Mouse (Mus musculus) thymus, postnatal 0 days (tissue): ENCODE results near the gene Aprt. TPM values are rescaled to one million over a fixed set of nuclear protein-coding genes. Genes with fewer than 3 reads are reported as not detected.
"Not testable (repeated sequence)": the region's sequence is repeated elsewhere in the genome, so short reads cannot be mapped to it uniquely, and the experiment has no call there.

Experiments
- DNase-seq: peaks from one replicate; pipeline ENCODE4 v3.0.0-alpha.2; 2015; ENCODE audit warnings: low spot score
- polyA plus RNA-seq: library from polyadenylated mRNA; unstranded; fragments of >200 nt; fragmentation: Nextera tagmentation; extraction: Ambion mirVana; gene quantifications from 2 replicates; pipeline ENCODE4 v1.2.1, GENCODE M21; 2015

Aprt gene
- polyA plus RNA-seq, 1 experiment from 2014 or later: 173 TPM

DNA sequence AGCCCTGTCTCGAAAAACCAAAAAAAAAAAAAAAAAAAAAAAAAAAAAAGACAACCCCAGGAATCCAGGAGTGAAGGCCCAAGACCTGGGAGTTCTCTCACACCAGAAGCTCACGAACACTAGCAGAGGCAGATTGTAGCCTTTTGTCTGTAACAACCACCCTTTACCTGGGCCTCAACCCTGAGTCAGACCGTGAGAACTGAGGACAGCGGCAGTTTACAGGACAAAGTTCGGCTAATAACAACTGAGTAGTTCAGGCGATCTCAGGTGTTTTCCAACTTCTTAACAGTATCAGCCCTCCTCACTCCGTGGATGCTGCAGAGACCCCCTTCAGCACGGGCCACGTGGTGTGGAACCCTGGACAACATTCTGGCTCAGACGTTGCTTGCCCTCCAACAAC lies 10.0 kb upstream of the Aprt start:
- DNase-seq: no peak

DNA sequence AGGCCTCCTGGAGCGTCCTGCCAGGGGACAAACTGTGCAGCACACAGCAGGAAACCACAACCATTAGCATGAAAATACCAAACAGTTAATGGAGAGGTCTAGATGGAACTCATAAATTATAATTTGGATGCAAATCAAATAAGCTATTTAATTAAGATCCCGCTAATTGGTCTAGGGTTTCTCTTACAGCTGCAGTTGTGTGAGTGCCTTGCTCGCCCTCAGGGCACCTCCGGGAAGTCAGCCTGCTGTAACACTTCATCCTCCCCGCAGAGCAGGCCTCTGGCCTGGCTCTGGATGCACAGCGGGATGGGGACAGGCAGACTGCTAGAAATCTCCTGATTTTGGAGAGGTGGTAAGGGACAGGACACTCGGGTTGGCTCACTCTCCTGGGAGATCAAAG lies 9.5 kb upstream of the Aprt start:
- DNase-seq: no peak

GRCm38 (mm10) chr8:122585411-122585891 lies 8.7 kb upstream of the Aprt start:
- DNase-seq: no peak

DNA sequence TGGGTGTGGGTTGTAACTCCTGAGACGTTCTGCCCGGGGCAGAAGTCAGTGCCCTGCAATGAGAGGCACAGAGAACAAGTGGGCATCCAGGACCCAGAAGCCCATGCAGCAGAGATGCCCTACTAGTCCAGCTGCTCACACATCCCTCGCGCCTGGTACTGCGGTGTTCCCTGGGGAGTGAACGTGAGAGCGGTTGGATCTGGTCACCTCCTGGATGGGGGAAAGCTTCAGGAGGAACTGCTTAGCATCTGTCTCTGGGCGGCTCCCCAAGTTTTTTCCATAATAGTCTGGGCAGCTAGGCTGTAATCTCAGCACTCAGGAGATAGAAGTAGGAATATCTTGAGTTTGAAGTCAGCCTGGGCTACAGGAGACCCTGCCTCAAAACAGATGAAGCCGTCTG lies 8.3 kb upstream of the Aprt start:
- no peak for DNase-seq

- DNase-seq: no peak
Measured at GRCm38 (mm10) chr8:122580926-122581325, 4.2 kb upstream of the Aprt start.

DNA sequence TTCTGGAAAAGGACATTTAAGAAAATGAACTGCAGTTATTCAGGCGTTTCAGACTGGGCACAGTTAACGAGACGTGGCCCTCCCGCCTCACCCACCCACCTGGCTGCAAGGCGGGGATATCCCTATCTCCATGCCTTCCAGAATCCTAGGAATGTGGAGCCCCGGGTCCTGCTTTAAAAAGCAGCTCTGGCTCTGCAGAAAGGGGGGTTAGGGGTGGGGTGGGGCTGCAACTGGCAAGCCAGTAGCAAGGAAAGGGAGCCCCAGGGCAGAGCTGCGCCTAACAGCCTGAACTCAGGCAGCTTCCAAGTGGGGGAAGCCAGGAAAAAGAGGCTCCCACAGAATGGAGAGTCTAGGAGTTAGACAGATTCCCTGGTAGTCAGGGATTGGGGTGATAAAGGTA lies 2.5 kb upstream of the Aprt start:
- DNase-seq: no peak

DNA sequence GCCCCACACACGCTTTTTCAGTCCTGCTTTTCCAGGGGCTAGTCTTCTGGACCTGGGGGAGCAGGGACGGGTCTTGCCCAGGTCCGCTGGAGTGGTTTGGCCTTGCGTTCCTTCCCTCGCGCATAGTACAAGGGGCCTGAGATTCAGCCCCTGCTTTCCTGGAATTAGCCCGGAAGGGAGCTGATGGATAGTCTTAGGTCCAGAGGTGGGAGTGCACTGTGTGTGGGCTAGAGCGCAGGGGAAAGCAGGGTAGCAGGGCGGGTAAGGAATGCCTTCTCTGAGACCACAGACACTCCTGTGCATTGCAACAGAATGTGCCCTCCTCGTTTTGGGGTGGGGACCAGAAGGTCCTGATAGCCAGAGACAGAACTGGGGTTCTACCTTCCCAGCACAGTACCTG lies 407 bp upstream of the Aprt start:
- no peak for DNase-seq

DNA sequence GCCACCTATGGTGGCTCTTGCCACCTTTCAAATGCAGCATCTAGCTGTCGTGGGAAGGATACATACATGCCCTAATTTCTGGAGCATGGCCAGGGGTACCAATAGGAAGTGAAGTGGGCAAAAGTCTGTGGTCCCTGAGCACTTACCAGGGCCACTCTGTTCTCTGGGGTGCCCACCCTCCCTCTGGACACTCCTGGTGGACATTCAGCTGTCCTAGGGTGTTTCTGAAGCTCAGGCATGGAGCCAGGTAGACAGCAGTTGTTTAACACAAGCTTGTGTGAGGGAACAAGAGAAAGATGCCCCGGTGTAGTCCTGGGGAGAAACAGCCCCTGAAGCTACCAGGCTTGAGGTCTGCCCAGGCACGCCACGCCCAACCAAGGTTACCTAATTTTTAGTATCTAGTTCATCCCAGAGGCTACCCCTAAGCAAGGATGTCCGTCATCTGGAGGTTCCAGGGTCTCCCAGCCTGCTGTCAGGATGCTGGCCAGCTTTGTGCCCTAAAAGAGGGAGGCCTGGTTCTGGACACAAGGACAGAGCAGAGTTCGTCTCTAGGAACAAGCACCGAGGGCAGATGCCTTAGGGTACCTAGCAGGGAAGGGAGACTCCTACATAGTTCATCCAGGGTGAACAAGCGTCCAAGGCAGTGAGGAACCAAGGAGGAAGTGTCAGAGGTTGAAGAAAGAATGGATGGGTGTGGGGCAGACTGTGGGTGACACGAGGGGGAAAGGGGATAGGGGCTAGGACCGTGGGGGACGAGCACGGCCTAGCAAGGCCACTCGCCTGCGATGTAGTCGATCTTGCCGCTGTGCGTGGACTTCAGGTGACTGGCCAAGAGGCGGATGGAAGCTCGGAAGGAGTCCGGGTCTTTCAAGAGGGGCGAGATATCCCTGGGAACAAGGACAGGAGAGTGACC lies 718 bp downstream of the Aprt start:
- DNase-seq: no peak

DNA sequence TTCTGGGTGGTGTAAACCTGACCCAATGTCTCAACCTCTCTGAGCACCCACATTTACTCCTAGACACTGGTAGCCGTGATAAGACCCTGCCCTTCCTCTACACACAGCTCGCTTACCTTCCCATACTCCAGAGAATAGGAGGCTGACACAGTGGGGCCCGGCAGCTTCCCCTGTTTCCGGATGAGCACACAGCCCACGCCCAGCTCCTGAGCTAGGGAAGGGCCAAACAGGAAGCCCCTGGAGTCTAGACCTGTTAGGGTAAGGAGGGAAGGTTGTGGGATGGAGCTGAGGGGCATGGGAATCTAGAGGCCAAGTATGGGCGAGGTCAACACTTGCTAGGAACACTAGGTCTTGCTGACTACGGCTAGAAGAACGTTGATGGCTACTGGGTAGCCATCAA lies 1.4 kb downstream of the Aprt start:
- no peak for DNase-seq

GRCm38 (mm10) chr8:122574667-122575251 lies 1.9 kb downstream of the Aprt start:
- DNase-seq: no peak

DNA sequence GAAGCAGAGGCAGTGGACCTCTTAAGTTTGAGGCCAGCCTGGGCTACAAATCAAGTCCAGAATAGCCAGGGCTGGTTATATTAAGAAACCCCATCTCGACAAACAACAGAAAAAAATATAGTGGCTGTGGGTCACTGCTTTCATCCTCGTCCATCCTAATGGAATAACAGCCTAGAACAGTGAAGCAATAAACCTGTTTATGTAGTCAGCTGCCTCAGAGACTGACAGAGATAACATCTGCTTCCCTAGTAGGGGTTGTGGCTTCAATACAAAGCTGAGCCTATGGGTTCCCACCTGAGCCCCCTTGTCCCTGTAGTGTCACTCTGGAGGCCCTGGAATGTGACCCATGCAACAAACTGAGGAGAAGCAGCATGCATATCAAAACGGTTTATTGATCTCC lies 2.4 kb downstream of the Aprt start:
- no peak for DNase-seq

DNA sequence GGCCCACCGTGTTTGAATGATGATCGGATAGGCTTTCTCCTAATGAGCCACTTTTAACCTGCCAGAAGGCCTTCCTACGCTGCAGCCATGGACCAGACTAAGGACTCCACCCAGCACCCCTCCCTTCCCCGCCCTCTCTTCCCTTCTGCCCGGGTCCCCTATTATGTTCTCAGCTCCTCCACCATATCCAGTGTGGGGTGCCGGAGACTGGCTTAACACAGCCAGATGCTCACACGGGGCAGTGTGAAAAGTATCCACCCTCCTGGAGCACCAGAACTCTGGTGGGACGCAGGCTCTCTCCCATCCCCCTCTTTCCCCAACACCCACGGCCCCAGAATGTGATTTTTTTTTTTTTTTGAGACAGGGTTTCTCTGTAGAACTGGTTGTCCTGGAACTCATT lies 3.1 kb downstream of the Aprt start:
- DNase-seq: no peak

- DNase-seq: not testable (repeated sequence)
Measured at GRCm38 (mm10) chr8:122573176-122573575, 3.5 kb downstream of the Aprt start.

DNA sequence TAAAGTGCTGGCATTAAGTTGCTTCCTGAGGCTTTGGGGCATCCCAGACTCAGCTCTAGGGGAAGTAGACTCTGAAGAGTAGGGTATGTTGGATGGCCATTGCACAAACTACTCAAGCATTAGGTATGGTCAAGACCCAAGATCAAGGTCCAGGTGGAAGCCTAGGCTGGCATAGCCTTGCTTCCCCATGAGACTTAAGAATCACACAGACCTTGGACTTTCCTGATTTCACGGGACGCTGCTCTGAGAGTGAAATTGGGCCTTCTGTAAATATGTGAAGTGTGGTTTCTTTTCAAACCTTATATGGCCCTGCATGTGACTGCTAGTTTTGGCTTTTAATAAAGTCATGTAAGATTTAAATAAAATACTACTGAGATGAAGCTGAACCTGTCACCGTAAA lies 4.0 kb downstream of the Aprt start:
- DNase-seq: no peak

DNA sequence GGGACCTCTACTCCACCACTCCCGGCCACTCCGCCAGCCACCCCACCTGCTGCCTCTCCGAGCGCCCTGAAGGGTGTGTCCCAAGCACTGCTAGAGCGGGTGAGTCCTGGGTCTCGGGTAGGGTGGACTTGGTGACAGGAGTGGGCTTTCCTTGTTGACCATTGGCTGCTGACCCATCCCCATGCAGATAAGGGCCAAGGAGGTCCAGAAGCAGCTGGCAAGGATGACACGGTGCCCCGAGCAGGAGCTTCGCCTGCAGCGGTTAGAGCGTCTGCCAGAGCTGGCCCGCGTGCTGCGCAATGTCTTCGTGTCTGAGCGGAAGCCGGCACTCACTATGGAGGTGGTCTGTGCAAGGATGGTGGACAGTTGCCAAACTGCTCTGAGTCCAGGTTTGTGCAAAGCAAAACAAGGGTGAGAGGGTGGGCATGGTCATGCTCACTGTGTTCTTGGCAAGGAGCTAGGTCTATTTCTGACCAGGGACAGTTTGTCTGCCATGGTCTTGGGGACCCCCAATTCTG lies 4.9 kb downstream of the Aprt start:
- DNase-seq: no peak

DNA sequence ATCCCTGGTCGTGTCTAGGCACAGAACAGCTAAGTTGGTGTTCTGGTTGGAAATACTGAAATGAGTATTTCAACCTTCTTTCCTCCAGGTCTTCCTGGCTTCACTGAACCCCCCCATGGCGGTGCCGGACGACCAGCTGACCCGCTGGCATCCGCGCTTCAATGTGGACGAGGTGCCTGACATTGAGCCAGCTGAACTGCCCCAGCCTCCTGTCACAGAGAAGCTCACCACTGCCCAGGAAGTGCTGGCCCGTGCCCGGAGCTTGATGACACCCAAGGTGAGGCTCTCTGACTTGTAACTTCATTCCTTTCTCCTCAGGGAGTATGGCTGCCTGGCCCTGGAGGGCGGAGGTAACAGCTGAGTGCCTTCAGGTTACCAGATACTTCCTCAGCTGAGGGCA lies 5.6 kb downstream of the Aprt start:
- no peak for DNase-seq

DNA sequence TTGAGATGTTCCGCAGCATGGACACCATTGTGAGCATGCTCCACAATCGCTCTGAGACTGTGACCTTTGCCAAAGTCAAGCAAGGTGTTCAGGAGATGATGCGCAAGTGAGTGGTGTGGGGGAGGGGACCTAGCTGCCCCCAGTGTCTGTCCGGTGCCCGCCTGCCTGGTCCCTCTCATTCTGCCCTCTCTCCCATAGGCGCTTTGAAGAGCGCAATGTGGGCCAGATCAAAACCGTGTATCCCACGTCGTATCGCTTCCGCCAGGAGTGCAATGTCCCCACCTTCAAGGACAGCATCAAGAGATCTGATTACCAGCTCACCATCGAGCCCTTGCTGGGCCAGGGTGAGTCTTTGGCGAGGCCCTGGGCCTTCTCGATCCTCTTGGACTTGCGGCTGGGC lies 6.7 kb downstream of the Aprt start:
- no peak for DNase-seq

- no peak for DNase-seq
Measured at GRCm38 (mm10) chr8:122569329-122569728, 7.4 kb downstream of the Aprt start.

DNA sequence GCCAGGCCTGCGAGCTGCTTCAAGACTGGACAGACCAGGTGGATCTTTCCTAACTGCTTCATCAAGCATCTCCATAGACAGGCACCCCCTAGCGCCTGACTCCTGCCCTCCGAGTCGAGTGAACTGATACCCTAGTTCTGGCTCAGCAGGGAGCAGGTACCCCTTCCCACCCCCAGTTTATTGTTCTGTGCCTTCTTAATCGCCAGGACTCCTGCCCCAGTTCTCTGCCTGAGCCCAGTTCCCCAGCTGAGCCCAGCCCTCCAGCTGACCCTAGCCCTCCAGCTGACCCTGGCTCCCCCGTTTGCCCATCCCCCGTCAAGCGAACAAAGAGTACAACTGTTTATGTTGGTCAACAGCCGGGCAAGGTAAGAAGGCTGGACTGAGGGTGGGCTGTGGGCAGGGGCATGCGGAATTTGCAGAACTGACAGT lies 7.8 kb downstream of the Aprt start:
- DNase-seq: peak; percentile 25

GRCm38 (mm10) chr8:122568109-122568504 lies 8.6 kb downstream of the Aprt start:
- DNase-seq: peak; percentile 75

GRCm38 (mm10) chr8:122567361-122568108 lies 9.2 kb downstream of the Aprt start, which contains the start of gene Cdt1:
Gene Cdt1, plus strand, starts transcription at chr8:122568015.
- peak; percentile 96 for DNase-seq

DNA sequence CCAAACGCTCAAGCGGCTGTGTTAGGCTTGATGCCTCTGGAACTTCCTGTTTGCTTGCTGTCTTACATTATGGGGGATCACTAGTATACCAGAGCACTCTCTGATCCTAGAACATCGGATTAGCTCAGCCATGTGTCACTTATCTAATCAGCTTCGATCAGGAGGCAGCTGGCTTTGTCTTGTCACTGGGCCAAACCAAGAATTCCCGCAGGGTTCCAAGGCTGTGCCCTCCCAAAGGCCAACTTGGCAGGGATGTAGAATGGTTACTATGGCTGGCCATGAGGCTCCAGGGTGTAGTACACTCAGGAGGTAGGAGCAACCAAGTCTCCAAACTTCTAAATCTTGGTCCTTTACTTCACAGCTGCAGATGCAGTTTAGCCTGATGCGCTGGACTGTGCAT lies 9.9 kb downstream of the Aprt start:
- DNase-seq: no peak
